In genomic region chr13:56294908-56295307, GRCm38 (mm10) we compare ENCODE assay signal across 10 mouse cellular contexts. TPM values are rescaled to one million over a fixed set of nuclear protein-coding genes. Genes with fewer than 3 reads are reported as not detected.
A peak's percentile ranks its signal among the peaks of the same experiment; 100 is the strongest.
DNase-seq lines count a peak whose midpoint lies in the region; ATAC-seq lines count a peak whose summit lies in the region.
"Had no signal": no experiment of that assay in that cellular context is flagged by ENCODE, and none has a peak within 500 bp of the region (broad histone marks: within the 10 kb centered on the region; RNA-seq: fewer than 3 reads in every experiment).

No protein-coding gene starts in this region.

- ATAC-seq in kidney, embryonic 14.5 days (ENCODE audit: low FRiP score, low TSS enrichment) = no peak
- ATAC-seq in hindbrain, embryonic 14.5 days (ENCODE audit: low FRiP score) = no peak
- no peak for ATAC-seq in midbrain, embryonic 14.5 days (ENCODE audit: low FRiP score, low TSS enrichment)

- intact Hi-C loops in heart, postnatal 25 days (cut with DNase I) = no loop called here

- peak overlapping the region; percentile 58; the same call in 1 of the 2 replicates for H3K4me3 ChIP-seq in kidney, embryonic 14.5 days (ENCODE audit: low read length)
- peak overlapping the region; percentile 41; the same call in 1 of the 2 replicates for H3K4me3 ChIP-seq in hindbrain, embryonic 14.5 days (replicated peaks; ENCODE audit: low read length)
- H3K4me3 ChIP-seq in midbrain, embryonic 14.5 days (replicated peaks; ENCODE audit: low read depth, low read length) = peak overlapping the region; percentile 44

- H3K4me2 ChIP-seq in kidney, embryonic 14.5 days (replicated peaks; ENCODE audit: low read depth, low read length) = peak overlapping the region; percentile 88
- H3K4me2 ChIP-seq in hindbrain, embryonic 14.5 days (replicated peaks) = peak overlapping the region; percentile 74; the same call in 1 of the 2 replicates
- H3K4me2 ChIP-seq in midbrain, embryonic 14.5 days (ENCODE audit: low read length) = peak overlapping the region; percentile 72

- H3K27me3 ChIP-seq in kidney, embryonic 14.5 days (ENCODE audit: control insufficient read depth, insufficient read depth, low read length) = peaks cover 49% of the 10 kb centered on the region
- peaks cover 59% of the 10 kb centered on the region for H3K27me3 ChIP-seq in hindbrain, embryonic 14.5 days (ENCODE audit: control insufficient read depth, insufficient read depth, low read length)
- H3K27me3 ChIP-seq in midbrain, embryonic 14.5 days (ENCODE audit: control insufficient read depth, insufficient read depth, low read length) = peaks cover 60% of the 10 kb centered on the region

- H3K4me1 ChIP-seq in kidney, embryonic 14.5 days (ENCODE audit: control insufficient read depth, insufficient read depth, low read length) = peaks cover 16% of the 10 kb centered on the region
- H3K4me1 ChIP-seq in hindbrain, embryonic 14.5 days (replicated peaks; ENCODE audit: control insufficient read depth, insufficient read depth, low read length) = peaks cover 4% of the 10 kb centered on the region; the same call in 1 of the 2 replicates
- H3K4me1 ChIP-seq in midbrain, embryonic 14.5 days (ENCODE audit: control insufficient read depth, insufficient read depth, low read length) = peaks cover 16% of the 10 kb centered on the region

- H3K27ac ChIP-seq in kidney, embryonic 14.5 days (ENCODE audit: low read depth, low read length) = no peak overlapping the region
- H3K27ac ChIP-seq in hindbrain, embryonic 14.5 days = no peak overlapping the region
- H3K27ac ChIP-seq in midbrain, embryonic 14.5 days (replicated peaks; ENCODE audit: low read depth, low read length) = no peak overlapping the region

- H3K9ac ChIP-seq in kidney, embryonic 14.5 days (ENCODE audit: low read depth, low read length) = no peak overlapping the region
- no peak overlapping the region for H3K9ac ChIP-seq in hindbrain, embryonic 14.5 days
- no peak overlapping the region for H3K9ac ChIP-seq in midbrain, embryonic 14.5 days (replicated peaks; ENCODE audit: low read length)

- no peak for DNase-seq in kidney, postnatal 10 days
- peak; percentile 14 for DNase-seq in embryo, embryonic 9.5 days (ENCODE audit: extremely low spot score)
- no peak for DNase-seq in hindbrain, embryonic 14.5 days (ENCODE audit: low spot score)
- DNase-seq in midbrain, embryonic 14.5 days = peak; percentile 31
- no peak for DNase-seq in liver
- no peak for DNase-seq in ovary, postnatal 36 days (ENCODE audit: low spot score)
- DNase-seq in heart, postnatal 25 days (ENCODE audit: low spot score) = no peak

- 5% methylated on average over 10 of the region's 10 CpGs for WGBS in kidney, embryonic 14.5 days
- WGBS in hindbrain, embryonic 14.5 days = 5% methylated on average over 10 of the region's 10 CpGs
- 4% methylated on average over 10 of the region's 10 CpGs for WGBS in midbrain, embryonic 14.5 days

- H3K36me3 ChIP-seq in kidney, embryonic 14.5 days (ENCODE audit: control insufficient read depth, insufficient read depth, low read length) = no peaks in the 10 kb centered on the region
- no peaks in the 10 kb centered on the region for H3K36me3 ChIP-seq in hindbrain, embryonic 14.5 days (replicated peaks; ENCODE audit: control insufficient read depth, insufficient read depth)
- no peaks in the 10 kb centered on the region for H3K36me3 ChIP-seq in midbrain, embryonic 14.5 days (ENCODE audit: control insufficient read depth, insufficient read depth, low read length)

- 0 out of 2 replicates have a peak, but pooled peaks cover 2% of the 10 kb centered on the region for H3K9me3 ChIP-seq in kidney, embryonic 14.5 days (ENCODE audit: control insufficient read depth, low read length)
- no peaks in the 10 kb centered on the region for H3K9me3 ChIP-seq in hindbrain, embryonic 14.5 days (ENCODE audit: control insufficient read depth, low read length)
- H3K9me3 ChIP-seq in midbrain, embryonic 14.5 days (ENCODE audit: control insufficient read depth, low read length) = no peaks in the 10 kb centered on the region

RNA-seq across cellular contexts. Expression of gene Cxcl14, which starts 1.4 kb away (rescaled TPM):
- 19.2 and 20.8 TPM in 2 replicates for polyA plus RNA-seq in kidney, embryonic 14.5 days (2014; fragmentation: Nextera tagmentation; extraction: Ambion mirVana)
- polyA plus RNA-seq in hindbrain, embryonic 14.5 days (2014; fragmentation: Nextera tagmentation; extraction: Ambion mirVana) = 2.2 and 5.8 TPM in 2 replicates
- polyA plus RNA-seq in midbrain, embryonic 14.5 days (2014; fragmentation: Nextera tagmentation; extraction: Ambion mirVana) = 10.2 and 11.2 TPM in 2 replicates
- total RNA-seq in heart, postnatal 25 days (2021) = 1 to 10 TPM; 1.7 to 1.8 TPM
- total RNA-seq: common myeloid progenitor, adult 5-6 weeks had no signal

RNA-seq across cellular contexts. Expression of gene Neurog1, which starts 42.9 kb away (rescaled TPM):
- not detected in 2 replicates for polyA plus RNA-seq in kidney, embryonic 14.5 days (2014; fragmentation: Nextera tagmentation; extraction: Ambion mirVana)
- 2.6 TPM in 1 of 2 replicates, not detected in the other for polyA plus RNA-seq in hindbrain, embryonic 14.5 days (2014; fragmentation: Nextera tagmentation; extraction: Ambion mirVana)
- polyA plus RNA-seq in midbrain, embryonic 14.5 days (2014; fragmentation: Nextera tagmentation; extraction: Ambion mirVana) = 3.6 and 8.9 TPM in 2 replicates
- not detected for total RNA-seq in heart, postnatal 25 days (2021)
- total RNA-seq: common myeloid progenitor, adult 5-6 weeks; liver, adult 2 months had no signal
- polyA plus RNA-seq: liver, adult 2 months had no signal

Comparison
In these comparisons a context has a peak if more than half of its experiments do, and no peak if none do; other contexts are left out.
1. DNase-seq: peak in embryo, embryonic 9.5 days (single experiment) and midbrain, embryonic 14.5 days (single experiment); none in kidney, postnatal 10 days (single experiment), hindbrain, embryonic 14.5 days (single experiment), liver (single experiment), ovary, postnatal 36 days (single experiment) and heart, postnatal 25 days (single experiment).
2. Peak in every context shown above with its lines, with median percentiles within 50 percentile points of each other: H3K4me2 ChIP-seq and H3K4me3 ChIP-seq.